Mouse (Mus musculus) bone marrow, adult 2 months (tissue): Measurements from ENCODE around the gene Prr15l. TPM values are rescaled to one million over a fixed set of nuclear protein-coding genes. Genes with fewer than 3 reads are reported as not detected.
A peak's percentile ranks its signal among the peaks of the same experiment; 100 is the strongest.

ENCODE experiments used
- H3K27ac ChIP-seq: fragments of 200-500 bp; 2 replicates; pipeline ENCODE4 v1.5.1; 2012; ENCODE audit warnings: low read depth, mild to moderate bottlenecking, control low read depth, inconsistent platforms, low read length; ENCODE audit not compliant: control insufficient read depth, poor library complexity, insufficient read depth
- H3K4me1 ChIP-seq: fragments of 200-500 bp; 2 replicates; pipeline ENCODE4 v1.6.1; 2011; ENCODE audit warnings: low read length; ENCODE audit not compliant: control insufficient read depth, insufficient read depth
- H3K4me3 ChIP-seq: fragments of 200-500 bp; replicated peaks from 2 replicates; pipeline ENCODE3; 2011; ENCODE audit warnings: mild to moderate bottlenecking, low read depth, low read length, control low read depth; ENCODE audit not compliant: control insufficient read depth
- CTCF ChIP-seq: fragments of 200-500 bp; IDR thresholded peaks from 2 replicates; pipeline ENCODE4 v1.5.1; 2011; ENCODE audit warnings: low read length, control low read depth; ENCODE audit not compliant: control insufficient read depth, insufficient read depth
- POLR2A ChIP-seq: fragments of 200-500 bp; IDR thresholded peaks from 2 replicates; pipeline ENCODE4 v1.6.1; 2011; ENCODE audit warnings: low read depth, mild to moderate bottlenecking, control low read depth, low read length, borderline replicate concordance; ENCODE audit not compliant: control insufficient read depth
- WGBS: fragments of 180-500 bp; shearing (Covaris S2); methylation state at CpG from one replicate; pipeline ENCODE4 v1.1.7; 2018; 5-methylcytosine and 5-hydroxymethylcytosine counted together
- polyA plus RNA-seq: library from polyadenylated mRNA; stranded (reverse); fragments of >200 nt; gene quantifications from 2 replicates; pipeline ENCODE4 v1.2.4, GENCODE M21; 2011; ENCODE audit warnings: low replicate concordance; ENCODE audit not compliant: missing spikeins, insufficient read depth, insufficient read length

Gene Prr15l
- polyA plus RNA-seq, 1 experiment = not detected

DNA sequence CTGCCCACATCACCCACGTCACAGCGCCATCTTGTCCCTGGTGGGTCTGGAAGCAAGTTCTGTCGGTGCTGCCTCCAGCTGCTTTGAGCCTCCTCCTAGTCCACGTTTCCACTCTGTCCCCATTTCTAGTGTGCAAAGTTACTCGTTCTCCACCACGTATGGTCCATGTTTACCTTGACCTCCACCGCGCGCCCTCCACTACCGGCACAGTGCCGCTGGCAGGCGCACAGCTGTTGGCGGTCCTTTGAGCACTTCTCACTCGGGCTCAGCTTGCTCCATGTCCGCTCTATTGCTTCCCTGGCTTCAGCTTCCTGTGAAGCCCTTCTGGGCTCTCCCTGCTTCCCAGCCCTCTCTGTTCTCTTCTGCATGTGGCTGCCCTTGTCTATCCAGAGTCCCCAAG is 53.6 kb downstream of the Prr15l start:
- WGBS = 85% methylated on average over 15 of the region's 15 CpGs
- H3K27ac ChIP-seq = no peak overlapping the region
- no peak for TF ChIP-seq POLR2A
- TF ChIP-seq CTCF = no peak
- peaks cover 2% of the 10 kb centered on the region; the same call in 1 of the 2 replicates for H3K4me1 ChIP-seq
- H3K4me3 ChIP-seq = no peak overlapping the region

DNA sequence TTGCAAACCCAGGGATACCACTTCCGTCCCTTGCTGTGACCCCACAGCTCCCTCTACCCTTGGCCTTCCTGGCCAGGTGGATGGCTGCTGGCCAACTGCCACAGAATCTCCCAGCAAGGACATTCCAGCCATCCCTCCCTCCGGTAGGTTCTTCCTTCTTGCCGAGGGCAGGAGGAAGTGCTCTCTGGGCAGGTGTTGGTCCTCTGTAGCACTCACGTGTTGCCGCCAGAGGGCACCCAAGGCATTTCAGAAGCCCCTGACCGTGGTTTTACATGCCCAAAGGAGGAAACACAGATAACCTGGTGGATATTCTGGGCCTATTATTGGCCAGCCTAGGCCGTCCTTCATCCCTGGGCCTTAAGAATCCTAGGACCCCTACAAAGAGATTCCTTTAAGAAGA is 54.5 kb downstream of the Prr15l start:
- H3K4me3 ChIP-seq = no peak overlapping the region
- H3K4me1 ChIP-seq = peaks cover 2% of the 10 kb centered on the region; the same call in 1 of the 2 replicates
- H3K27ac ChIP-seq = no peak overlapping the region
- WGBS = 5% methylated on average over 7 of the region's 7 CpGs
- TF ChIP-seq CTCF (peak; percentile 95), POLR2A (no peak)

- 76% methylated on average over 7 of the region's 7 CpGs for WGBS
- no peak for TF ChIP-seq POLR2A
- no peak for TF ChIP-seq CTCF
- Histone ChIP-seq H3K27ac (no peak within 1 kb of the TSS), H3K4me1 (peaks cover 2% of the 10 kb centered on the region; the same call in 1 of the 2 replicates), H3K4me3 (no peak within 1 kb of the TSS)
Measured at GRCm38 (mm10) chr11:96982859-96983258, 55.0 kb downstream of the Prr15l start, which contains the start of gene Sp2. TSS of gene Sp2 (minus strand) at chr11:96982959.

- no peak for TF ChIP-seq POLR2A
- TF ChIP-seq CTCF = no peak
- Histone ChIP-seq H3K4me1 (no peaks in the 10 kb centered on the region), H3K27ac (no peak overlapping the region), H3K4me3 (no peak overlapping the region)
- 80% methylated on average over 4 of the region's 4 CpGs for WGBS
Measured at GRCm38 (mm10) chr11:96984903-96985302, 57.0 kb downstream of the Prr15l start.

DNA sequence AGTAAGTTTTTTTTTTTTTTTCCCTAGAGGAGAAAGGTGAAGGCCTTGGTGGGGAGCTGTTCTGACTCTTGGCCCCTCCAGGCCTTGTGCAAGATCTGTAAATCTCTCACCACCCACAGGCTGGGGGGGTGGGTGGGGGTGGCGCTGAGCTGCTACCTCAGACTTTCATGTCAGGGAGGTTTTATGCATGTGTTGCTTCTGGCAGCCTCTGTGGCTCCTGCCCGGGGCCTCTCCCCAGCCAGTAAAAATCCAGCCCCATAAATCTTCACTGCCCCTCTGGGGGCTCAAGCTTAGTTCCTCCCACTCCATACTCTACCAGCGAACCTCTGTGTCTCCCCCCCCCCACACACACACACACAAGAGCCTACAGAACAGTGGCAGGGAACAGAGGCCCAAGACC is 58.6 kb downstream of the Prr15l start:
- Histone ChIP-seq H3K4me3 (no peak overlapping the region), H3K27ac (no peak overlapping the region), H3K4me1 (no peaks in the 10 kb centered on the region)
- WGBS = 49% methylated on average over 3 of the region's 3 CpGs
- no peak for TF ChIP-seq POLR2A
- no peak for TF ChIP-seq CTCF

Other genes with a start within 250 kb of the Prr15l start
- 27.5 and 37.0 TPM in 2 replicates for gene Snx11, start 150.5 kb upstream of the Prr15l start, polyA plus RNA-seq
- gene Cbx1, start 139.0 kb upstream of the Prr15l start, polyA plus RNA-seq = 43.1 and 60.2 TPM in 2 replicates
- gene Nfe2l1, start 98.1 kb upstream of the Prr15l start, polyA plus RNA-seq = 36.7 and 54.1 TPM in 2 replicates
- 6.0 and 19.2 TPM in 2 replicates for gene Copz2, start 78.2 kb upstream of the Prr15l start, polyA plus RNA-seq
- gene Cdk5rap3, start 11.6 kb upstream of the Prr15l start, polyA plus RNA-seq = 16.4 and 39.4 TPM in 2 replicates
- 65.6 and 132 TPM in 2 replicates for gene Pnpo, start 15.9 kb downstream of the Prr15l start, polyA plus RNA-seq
- 14.6 and 16.9 TPM in 2 replicates for gene Sp2, start 54.9 kb downstream of the Prr15l start, polyA plus RNA-seq
- 1.00 TPM in 1 of 2 replicates, not detected in the other for gene Sp6, start 85.3 kb downstream of the Prr15l start, polyA plus RNA-seq
- 3.0 and 6.7 TPM in 2 replicates for gene Scrn2, start 101.8 kb downstream of the Prr15l start, polyA plus RNA-seq
- not detected in 2 replicates for gene Lrrc46, start 113.3 kb downstream of the Prr15l start, polyA plus RNA-seq
- 21.1 and 25.1 TPM in 2 replicates for gene Mrpl10, start 113.5 kb downstream of the Prr15l start, polyA plus RNA-seq
- gene Osbpl7, start 122.5 kb downstream of the Prr15l start, polyA plus RNA-seq = 8.2 and 17.7 TPM in 2 replicates
- 0.77 and 2.2 TPM in 2 replicates for gene Tbx21, start 187.2 kb downstream of the Prr15l start, polyA plus RNA-seq
- gene Tbkbp1, start 223.4 kb downstream of the Prr15l start, polyA plus RNA-seq = 6.3 and 16.6 TPM in 2 replicates